Mouse (Mus musculus) kidney, embryonic 14.5 days (tissue): ENCODE measurements around the gene Calcrl. TPM values are rescaled to one million over a fixed set of nuclear protein-coding genes. Genes with fewer than 3 reads are reported as not detected.

Source experiments
- ATAC-seq: fragments of 200-750 bp; cut with Nextera tagmentation; 2 replicates; pipeline ENCODE4 v1.8.0; 2017; ENCODE audit warnings: moderate number of reproducible peaks, mild to moderate bottlenecking, moderate TSS enrichment, moderate library complexity; ENCODE audit not compliant: low FRiP score, low TSS enrichment
- H3K27ac ChIP-seq: fragments of 300-500 bp; sonication (generic); 2 replicates; pipeline ENCODE4 v1.5.1; 2014; ENCODE audit warnings: low read depth, mild to moderate bottlenecking, low read length, moderate library complexity, mixed read lengths
- H3K27me3 ChIP-seq: fragments of 300-500 bp; sonication (generic); 2 replicates; pipeline ENCODE4 v1.6.1; 2014; ENCODE audit warnings: mild to moderate bottlenecking, low read length; ENCODE audit not compliant: control insufficient read depth, insufficient read depth
- H3K36me3 ChIP-seq: fragments of 300-500 bp; sonication (generic); 2 replicates; pipeline ENCODE4 v1.6.1; 2014; ENCODE audit warnings: low read length, mixed read lengths; ENCODE audit not compliant: control insufficient read depth, insufficient read depth
- H3K4me1 ChIP-seq: fragments of 300-500 bp; sonication (generic); 2 replicates; pipeline ENCODE4 v1.6.1; 2014; ENCODE audit warnings: low read length, mixed read lengths; ENCODE audit not compliant: control insufficient read depth, insufficient read depth
- H3K4me2 ChIP-seq: fragments of 300-500 bp; sonication (generic); replicated peaks from 2 replicates; pipeline ENCODE4 v1.6.1; 2014; ENCODE audit warnings: low read depth, mild to moderate bottlenecking, low read length
- H3K4me3 ChIP-seq: fragments of 300-500 bp; sonication (generic); 2 replicates; pipeline ENCODE4 v1.5.1; 2014; ENCODE audit warnings: mild to moderate bottlenecking, low read length
- H3K9ac ChIP-seq: fragments of 300-500 bp; sonication (generic); 2 replicates; pipeline ENCODE4 v1.6.1; 2014; ENCODE audit warnings: low read depth, mild to moderate bottlenecking, low read length, moderate library complexity
- H3K9me3 ChIP-seq: fragments of 300-500 bp; sonication (generic); 2 replicates; pipeline ENCODE4 v1.6.1; 2016; ENCODE audit warnings: low read length; ENCODE audit not compliant: control insufficient read depth
- WGBS: fragments of 180-500 bp; shearing (Covaris S2); extraction: QIAGEN DNeasy Blood & Tissue Kit; methylation state at CpG from one replicate; pipeline ENCODE4 v1.1.7; 2014; 5-methylcytosine and 5-hydroxymethylcytosine counted together
- polyA plus RNA-seq: library from polyadenylated mRNA; unstranded; fragments of >200 nt; fragmentation: Nextera tagmentation; extraction: Ambion mirVana; gene quantifications from 2 replicates; pipeline ENCODE4 v1.2.1, GENCODE M21; 2014

Gene Calcrl
- 43.9 and 82.9 TPM in 2 replicates for polyA plus RNA-seq

DNA sequence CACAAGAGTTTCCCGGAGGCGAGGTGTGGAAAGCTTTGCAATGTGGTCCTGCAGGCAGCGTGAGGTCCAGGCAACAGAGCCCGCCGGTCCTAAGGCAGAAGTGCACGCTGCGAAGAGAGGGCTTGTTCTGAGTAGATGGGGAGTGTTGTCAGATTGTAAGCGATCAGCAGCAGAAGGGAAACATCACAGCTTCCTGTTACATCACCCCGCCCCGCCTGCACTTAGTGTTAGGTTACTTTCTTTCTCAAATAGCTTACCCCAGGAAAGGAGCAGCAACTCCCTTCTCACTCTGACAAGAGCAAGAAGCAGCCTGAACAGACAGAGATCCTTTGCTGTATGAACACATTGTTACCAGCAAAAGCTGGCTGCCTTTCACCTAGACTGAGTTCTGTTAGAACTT, at the start of gene Calcrl:
Gene Calcrl, minus strand, starts transcription at position 274 of the 400 bp plus-strand sequence.
- H3K27me3 ChIP-seq: no peaks in the 10 kb centered on the region
- 0 out of 2 replicates have a peak, but pooled peaks cover 2% of the 10 kb centered on the region for H3K4me1 ChIP-seq
- H3K9me3 ChIP-seq: no peaks in the 10 kb centered on the region
- WGBS: 0% methylated on average over 10 of the region's 10 CpGs
- H3K36me3 ChIP-seq: no peaks in the 10 kb centered on the region
- H3K4me3 ChIP-seq: peak within 1 kb of the TSS; percentile 41
- peak within 1 kb of the TSS; percentile 90 for H3K27ac ChIP-seq
- peak; percentile 95 for ATAC-seq
- peak within 1 kb of the TSS; percentile 40 for H3K4me2 ChIP-seq
- H3K9ac ChIP-seq: peak within 1 kb of the TSS; percentile 38

DNA sequence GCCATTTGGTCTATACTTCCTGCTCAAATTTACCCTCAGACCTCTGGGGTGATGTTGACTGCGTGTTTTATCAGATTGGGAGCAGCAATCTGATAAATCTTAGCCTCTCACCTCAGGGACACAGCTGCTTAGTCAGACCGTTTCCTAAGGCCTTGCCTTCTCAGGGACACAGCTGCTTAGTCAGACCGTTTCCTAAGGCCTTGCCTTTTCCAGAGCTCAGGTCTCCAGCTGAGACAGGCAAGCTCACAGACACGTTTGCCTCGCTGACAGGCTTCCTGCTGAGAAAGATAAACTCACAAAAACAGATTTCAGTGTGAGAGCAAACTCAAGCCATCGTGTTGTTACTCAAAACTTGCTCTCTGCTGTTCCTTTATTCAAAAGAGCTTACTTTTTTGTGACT, 49.4 kb upstream of the Calcrl start:
- H3K9me3 ChIP-seq: no peaks in the 10 kb centered on the region
- H3K36me3 ChIP-seq: no peaks in the 10 kb centered on the region; the same call in 1 of the 2 replicates
- no peak overlapping the region for H3K4me2 ChIP-seq
- no peaks in the 10 kb centered on the region for H3K27me3 ChIP-seq
- no peak for ATAC-seq
- no peak overlapping the region for H3K27ac ChIP-seq
- WGBS: 9% methylated on average over 6 of the region's 6 CpGs
- H3K4me3 ChIP-seq: no peak overlapping the region
- H3K9ac ChIP-seq: no peak overlapping the region
- H3K4me1 ChIP-seq: no peaks in the 10 kb centered on the region

DNA sequence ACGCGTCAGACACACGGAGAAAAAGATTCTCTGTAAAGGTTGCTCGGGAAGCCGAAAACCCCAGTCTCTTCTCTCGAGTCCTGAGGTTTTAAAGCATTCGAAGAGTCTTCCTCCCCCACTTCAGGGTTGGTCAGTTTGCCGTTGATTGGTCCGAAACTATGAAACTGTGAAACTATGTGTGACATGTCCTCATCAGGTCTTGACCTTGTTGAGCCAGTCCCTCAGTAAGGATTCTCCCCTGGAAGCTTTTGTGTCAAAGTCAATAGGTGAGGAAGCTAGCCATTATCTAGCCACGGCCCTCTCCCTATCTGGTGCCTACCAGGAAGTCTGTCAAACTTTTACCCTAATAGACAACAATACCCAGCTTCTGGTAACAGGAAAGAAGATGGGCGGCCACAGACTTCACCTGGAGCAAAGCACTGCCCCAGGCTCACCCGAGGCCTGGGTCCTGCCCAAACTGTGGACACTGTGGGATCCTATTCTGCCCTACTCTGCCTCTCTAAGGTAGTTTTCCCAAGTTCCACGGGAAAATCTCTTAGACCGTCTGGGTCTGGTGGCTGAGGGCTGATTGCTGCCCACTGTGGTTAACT, 48.8 kb upstream of the Calcrl start:
- 64% methylated on average over 14 of the region's 14 CpGs for WGBS
- H3K27me3 ChIP-seq: no peaks in the 10 kb centered on the region
- 0 out of 2 replicates have a peak, but pooled peaks have one; percentile 13 for ATAC-seq
- no peaks in the 10 kb centered on the region for H3K9me3 ChIP-seq
- no peak overlapping the region for H3K4me3 ChIP-seq
- H3K4me2 ChIP-seq: no peak overlapping the region
- no peak overlapping the region for H3K9ac ChIP-seq
- H3K27ac ChIP-seq: no peak overlapping the region
- no peaks in the 10 kb centered on the region; the same call in 1 of the 2 replicates for H3K36me3 ChIP-seq
- H3K4me1 ChIP-seq: no peaks in the 10 kb centered on the region

DNA sequence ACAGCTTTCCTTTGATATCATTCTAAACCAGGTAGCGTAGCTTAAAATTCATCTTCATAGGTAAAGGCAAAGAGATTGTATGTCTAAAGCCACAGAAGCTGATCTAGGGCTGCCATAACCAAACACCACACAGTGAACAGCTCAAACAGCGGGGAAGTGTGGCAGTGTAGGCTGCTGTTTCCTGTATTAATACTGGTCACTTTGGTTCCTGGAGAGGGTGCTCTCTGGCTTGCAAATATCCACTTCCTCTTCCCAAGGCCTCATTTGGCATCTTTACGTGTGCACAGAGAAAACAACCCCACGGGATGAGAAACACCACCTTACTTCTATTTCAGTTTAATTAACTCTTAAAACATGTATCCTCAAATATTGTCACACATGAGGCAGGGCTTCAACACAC, 42.2 kb upstream of the Calcrl start:
- Histone ChIP-seq H3K27ac (no peak overlapping the region), H3K36me3 (no peaks in the 10 kb centered on the region; the same call in 1 of the 2 replicates), H3K9ac (no peak overlapping the region), H3K9me3 (no peaks in the 10 kb centered on the region), H3K4me1 (no peaks in the 10 kb centered on the region), H3K27me3 (no peaks in the 10 kb centered on the region), H3K4me2 (no peak overlapping the region), H3K4me3 (no peak overlapping the region)
- no peak for ATAC-seq
- 76% methylated on average over 4 of the region's 4 CpGs for WGBS

DNA sequence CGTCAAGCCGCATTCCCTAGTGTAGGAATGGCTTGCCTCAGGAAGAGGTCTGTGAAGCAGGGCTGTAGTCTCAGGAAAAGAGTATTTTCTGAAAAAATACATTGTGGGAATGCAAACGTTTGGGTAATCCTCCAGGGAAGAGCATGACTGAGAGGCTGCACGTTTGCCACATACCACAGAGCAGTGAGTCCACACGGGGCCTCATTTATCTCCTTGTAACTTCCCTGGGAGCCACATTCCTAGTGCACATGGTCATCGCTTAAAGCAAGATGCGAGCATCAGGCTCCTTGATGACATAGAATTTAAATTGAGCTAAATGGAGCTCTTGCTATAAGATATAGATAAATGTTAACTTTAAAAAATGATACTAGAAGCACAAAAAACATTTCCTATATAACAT, 39.7 kb upstream of the Calcrl start:
- no peaks in the 10 kb centered on the region for H3K9me3 ChIP-seq
- 33% methylated on average over 7 of the region's 7 CpGs for WGBS
- H3K27ac ChIP-seq: no peak overlapping the region
- H3K9ac ChIP-seq: no peak overlapping the region
- H3K4me2 ChIP-seq: no peak overlapping the region
- H3K4me3 ChIP-seq: no peak overlapping the region
- no peak for ATAC-seq
- no peaks in the 10 kb centered on the region for H3K36me3 ChIP-seq
- no peaks in the 10 kb centered on the region for H3K27me3 ChIP-seq
- no peaks in the 10 kb centered on the region for H3K4me1 ChIP-seq

DNA sequence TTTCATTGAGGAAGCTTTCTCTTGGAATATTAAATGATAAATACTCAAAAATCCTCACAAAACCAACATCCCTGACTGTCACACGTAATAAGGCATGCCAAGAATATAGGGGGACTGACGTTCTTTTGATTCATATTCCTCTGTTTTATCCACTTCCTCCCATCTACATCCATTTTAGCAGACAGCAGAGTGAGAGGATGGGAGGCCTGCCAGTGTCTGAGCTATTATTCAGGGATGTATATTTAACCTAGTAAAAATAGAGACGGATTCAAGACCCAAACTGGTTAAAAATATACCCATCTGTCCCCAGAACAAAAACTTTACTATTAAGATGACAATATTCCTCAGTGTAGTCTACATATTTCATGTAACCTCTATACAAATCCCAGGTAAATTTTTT, 37.2 kb upstream of the Calcrl start:
- Histone ChIP-seq H3K9me3 (no peaks in the 10 kb centered on the region), H3K27ac (no peak overlapping the region), H3K4me3 (no peak overlapping the region), H3K4me1 (no peaks in the 10 kb centered on the region), H3K36me3 (no peaks in the 10 kb centered on the region), H3K27me3 (no peaks in the 10 kb centered on the region), H3K9ac (no peak overlapping the region), H3K4me2 (no peak overlapping the region)
- 87% methylated on average over 3 of the region's 3 CpGs for WGBS
- ATAC-seq: no peak

DNA sequence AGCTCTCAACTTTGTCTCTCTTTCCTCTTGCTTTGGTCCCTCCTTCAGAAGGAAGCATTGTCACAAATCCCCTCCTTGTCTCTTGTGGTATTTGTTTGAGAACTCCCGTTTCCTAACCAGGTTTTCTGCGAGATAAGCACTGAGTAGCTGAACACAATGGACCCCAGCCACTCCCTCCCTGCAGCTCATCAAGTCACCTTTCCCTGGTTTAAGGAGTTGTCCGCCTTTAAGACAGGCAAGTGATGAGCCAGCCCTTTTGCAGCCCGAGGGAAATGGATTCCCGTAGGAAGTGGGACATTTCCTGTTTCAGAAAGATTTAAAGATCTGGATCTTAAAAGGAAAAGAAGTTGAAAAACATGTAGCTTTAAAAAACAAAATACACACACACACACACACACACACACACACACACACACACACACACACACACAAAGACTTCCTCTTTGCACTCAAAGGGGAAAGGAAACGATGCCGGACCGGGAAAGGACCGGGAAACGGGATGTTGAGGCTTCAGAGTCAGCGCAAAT, 34.5 kb upstream of the Calcrl start:
- no peaks in the 10 kb centered on the region for H3K4me1 ChIP-seq
- peak overlapping the region; percentile 37; the same call in 1 of the 2 replicates for H3K27ac ChIP-seq
- H3K4me3 ChIP-seq: no peak overlapping the region
- H3K27me3 ChIP-seq: no peaks in the 10 kb centered on the region
- H3K4me2 ChIP-seq: no peak overlapping the region
- H3K9me3 ChIP-seq: no peaks in the 10 kb centered on the region
- 53% methylated on average over 11 of the region's 11 CpGs for WGBS
- no peak overlapping the region for H3K9ac ChIP-seq
- no peaks in the 10 kb centered on the region for H3K36me3 ChIP-seq
- ATAC-seq: no peak

DNA sequence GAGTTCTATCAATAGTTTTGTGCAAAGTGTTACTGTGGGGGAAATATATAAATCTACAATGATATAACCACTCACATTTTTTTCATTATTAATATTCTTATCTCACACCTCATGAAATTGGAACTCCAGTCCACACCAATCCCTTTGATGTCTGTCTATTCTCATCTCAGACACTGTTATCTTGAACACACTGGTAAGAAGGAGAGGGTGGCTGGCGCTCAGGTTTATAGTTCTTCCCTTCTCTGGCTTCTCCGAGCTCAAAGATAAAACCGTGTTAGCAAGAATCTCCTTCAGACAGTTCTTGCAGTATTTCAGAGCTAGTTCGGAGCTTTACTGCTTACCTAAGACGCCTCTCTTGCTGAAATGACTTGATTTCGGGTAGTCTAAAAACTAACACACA, 32.0 kb upstream of the Calcrl start:
- H3K36me3 ChIP-seq: peaks cover 2% of the 10 kb centered on the region; the same call in 1 of the 2 replicates
- H3K4me3 ChIP-seq: no peak overlapping the region
- no peaks in the 10 kb centered on the region for H3K9me3 ChIP-seq
- whole genome bisulfite sequencing: 88% methylated on average over 6 of the region's 6 CpGs
- H3K27ac ChIP-seq: no peak overlapping the region
- no peaks in the 10 kb centered on the region for H3K27me3 ChIP-seq
- no peak for ATAC-seq
- no peak overlapping the region for H3K9ac ChIP-seq
- H3K4me2 ChIP-seq: no peak overlapping the region
- H3K4me1 ChIP-seq: no peaks in the 10 kb centered on the region

DNA sequence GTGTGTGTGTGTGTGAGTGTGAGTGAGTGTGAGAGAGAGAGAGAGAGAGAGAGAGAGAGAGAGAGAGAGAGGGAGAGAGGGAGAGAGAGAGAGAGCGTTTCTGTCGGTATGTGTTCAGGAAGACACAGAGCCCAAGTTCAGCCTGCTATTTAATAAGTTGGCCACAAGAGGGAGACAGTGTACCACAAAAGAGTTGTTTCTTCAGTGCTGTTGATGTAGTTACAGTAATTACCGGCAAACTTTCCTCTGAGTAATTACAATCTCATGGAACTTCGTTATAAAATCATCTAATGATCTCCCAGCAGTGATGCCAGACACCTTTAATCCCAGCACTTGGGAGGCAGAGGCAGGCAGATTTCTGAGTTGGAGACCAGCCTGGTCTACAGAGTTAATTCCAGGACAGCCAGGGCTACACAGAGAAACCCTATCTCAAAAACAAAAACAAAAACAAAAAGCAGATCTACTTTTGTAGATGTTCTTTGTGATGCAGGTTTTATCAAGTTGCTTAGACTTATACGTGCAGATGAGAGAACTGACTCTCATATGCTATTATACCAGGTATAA, 30.1 kb upstream of the Calcrl start:
- Histone ChIP-seq H3K9ac (no peak overlapping the region), H3K4me1 (no peaks in the 10 kb centered on the region), H3K4me3 (no peak overlapping the region), H3K36me3 (peaks cover 2% of the 10 kb centered on the region; the same call in 1 of the 2 replicates), H3K9me3 (no peaks in the 10 kb centered on the region), H3K27ac (no peak overlapping the region), H3K4me2 (no peak overlapping the region), H3K27me3 (no peaks in the 10 kb centered on the region)
- ATAC-seq: peak; percentile 85
- 7% methylated on average over 5 of the region's 5 CpGs for WGBS
